Mouse (Mus musculus) left cerebral cortex, postnatal 10 days (tissue): ENCODE data around the gene Il1b. TPM values are rescaled to one million over a fixed set of nuclear protein-coding genes. Genes with fewer than 3 reads are reported as not detected.

Experiments used
- DNase-seq, 2 experiments: peaks; one replicate each; pipeline ENCODE4 v3.0.0; 2021 to 2022; ENCODE audit warnings: low spot score in 2 of 2, mixed read lengths in 1 of 2; ENCODE audit errors: extremely low spot score in 1 of 2
- intact Hi-C: fragments of 180-260 bp; cut with DNase I; formaldehyde crosslinking; loops from one replicate; pipeline ENCODE4 v1.15.1; 2025
- total RNA-seq, 2 experiments: library from RNA; stranded (reverse); gene quantifications; 2 replicates each; pipeline ENCODE4 v1.2.3; 2021

Gene Il1b
- total RNA-seq, 2 experiments from 2014 or later, result not detected

- intact Hi-C loops, result no loop called here
- peak in 1 of 2 experiments; percentile 30 for DNase-seq
Observed at GRCm38 (mm10) chr2:129380211-129380610, 9.3 kb upstream of the Il1b start.

- intact Hi-C loops, result no loop called here
Observed at GRCm38 (mm10) chr2:129373307-129373706, 2.4 kb upstream of the Il1b start.

GRCm38 (mm10) chr2:129369615-129370014, 1.3 kb downstream of the Il1b start:
- DNase-seq, result no peak
- intact Hi-C loops, result no loop called here

More at GRCm38 (mm10) chr2:129373307-129373706, 2.4 kb upstream of the Il1b start:
- DNase-seq, result no peak

- DNase-seq, result no peak
- intact Hi-C loops, result no loop called here
Observed at GRCm38 (mm10) chr2:129368795-129369194, 2.1 kb downstream of the Il1b start.

- DNase-seq, result no peak
- intact Hi-C loops, result no loop called here
Observed at GRCm38 (mm10) chr2:129368106-129368505, 2.8 kb downstream of the Il1b start.

GRCm38 (mm10) chr2:129367246-129367645, 3.7 kb downstream of the Il1b start:
- DNase-seq, result no peak

GRCm38 (mm10) chr2:129360975-129361560, 9.9 kb downstream of the Il1b start:
- intact Hi-C loops, result no loop called here
- no peak for DNase-seq

More at GRCm38 (mm10) chr2:129367246-129367645, 3.7 kb downstream of the Il1b start:
- intact Hi-C loops, result no loop called here

GRCm38 (mm10) chr2:129360197-129360596, 10.7 kb downstream of the Il1b start:
- peak in 1 of 2 experiments; percentile 58 for DNase-seq
- intact Hi-C loops, result no loop called here

GRCm38 (mm10) chr2:129338138-129338621, 32.8 kb downstream of the Il1b start:
- intact Hi-C loops, result no loop called here
- no peak for DNase-seq

- intact Hi-C loops, result no loop called here
- DNase-seq, result no peak
Observed at GRCm38 (mm10) chr2:129333471-129333870, 37.5 kb downstream of the Il1b start.

- intact Hi-C loops, result no loop called here
- no peak for DNase-seq
Observed at GRCm38 (mm10) chr2:129330540-129330939, 40.4 kb downstream of the Il1b start.

GRCm38 (mm10) chr2:129330024-129330423, 40.9 kb downstream of the Il1b start:
- intact Hi-C loops, result no loop called here
- no peak for DNase-seq

- DNase-seq, result no peak
- intact Hi-C loops, result no loop called here
Observed at GRCm38 (mm10) chr2:129328238-129328637, 42.7 kb downstream of the Il1b start.

- intact Hi-C loops, result no loop called here
- DNase-seq, result no peak
Observed at GRCm38 (mm10) chr2:129324216-129324615, 46.7 kb downstream of the Il1b start.

GRCm38 (mm10) chr2:129322117-129322635, 48.8 kb downstream of the Il1b start:
- intact Hi-C loops, result no loop called here
- DNase-seq, result peak in 1 of 2 experiments; percentile 34

GRCm38 (mm10) chr2:129320033-129320605, 50.8 kb downstream of the Il1b start:
- DNase-seq, result no peak
- intact Hi-C loops, result no loop called here

- intact Hi-C loops, result no loop called here
- DNase-seq, result no peak
Observed at GRCm38 (mm10) chr2:129315831-129316230, 55.1 kb downstream of the Il1b start.

GRCm38 (mm10) chr2:129314880-129315279, 56.1 kb downstream of the Il1b start:
- DNase-seq, result no peak
- intact Hi-C loops, result no loop called here
